Mouse (Mus musculus) lung, postnatal 36 days (tissue): ENCODE results near the gene Nsmf.
A peak's percentile ranks its signal among the peaks of the same experiment; 100 is the strongest.

ENCODE experiments used
- DNase-seq: peaks from one replicate; pipeline ENCODE4 v3.0.0; 2022; ENCODE audit warnings: mixed read lengths

Nsmf gene

GRCm38 (mm10) chr2:25054221-25055067 lies at the start of gene Nsmf:
TSS of gene Nsmf (plus strand) at chr2:25054355.
- peak; percentile 93 for DNase-seq

DNA sequence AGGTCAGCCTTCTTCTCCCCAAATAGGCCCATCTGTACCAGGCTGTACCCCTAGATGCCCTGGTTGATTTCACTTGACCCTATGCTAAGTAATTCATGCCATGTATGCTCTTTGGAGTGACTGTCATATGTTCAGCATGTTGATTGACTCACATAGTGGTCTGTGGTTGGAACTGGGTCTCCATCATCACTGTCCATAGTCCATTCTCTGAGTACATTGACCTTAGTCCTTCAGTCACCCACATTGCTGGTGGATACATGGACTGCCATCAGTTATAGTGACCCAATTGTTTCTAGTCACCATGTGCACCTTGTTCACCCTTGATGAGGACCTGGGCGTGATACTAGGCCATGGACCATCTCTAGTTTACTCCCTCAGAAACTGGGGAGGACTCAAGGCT lies 47.4 kb upstream of the Nsmf start:
- DNase-seq, result no peak

DNA sequence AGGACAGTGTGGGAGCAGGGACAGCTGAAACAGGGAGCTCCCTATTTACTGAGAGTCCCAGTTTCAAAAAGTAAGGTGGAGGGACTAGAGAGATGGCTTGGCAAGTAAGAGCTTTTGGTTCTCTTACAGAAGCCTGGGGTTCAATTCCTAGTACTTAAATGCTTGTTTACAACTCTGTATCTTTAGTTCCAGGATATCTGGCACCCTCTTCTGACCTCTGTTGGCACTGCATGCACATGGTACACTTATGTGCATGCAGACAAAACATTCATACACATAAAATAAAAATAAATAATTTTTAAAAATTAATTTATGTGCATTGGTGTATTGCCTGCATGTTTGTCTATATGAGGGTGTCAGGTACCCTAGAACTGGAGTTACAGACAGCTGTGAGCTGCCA lies 45.9 kb upstream of the Nsmf start:
- peak; percentile 17 for DNase-seq

GRCm38 (mm10) chr2:25022678-25023077 lies 31.5 kb upstream of the Nsmf start:
- no peak for DNase-seq

DNA sequence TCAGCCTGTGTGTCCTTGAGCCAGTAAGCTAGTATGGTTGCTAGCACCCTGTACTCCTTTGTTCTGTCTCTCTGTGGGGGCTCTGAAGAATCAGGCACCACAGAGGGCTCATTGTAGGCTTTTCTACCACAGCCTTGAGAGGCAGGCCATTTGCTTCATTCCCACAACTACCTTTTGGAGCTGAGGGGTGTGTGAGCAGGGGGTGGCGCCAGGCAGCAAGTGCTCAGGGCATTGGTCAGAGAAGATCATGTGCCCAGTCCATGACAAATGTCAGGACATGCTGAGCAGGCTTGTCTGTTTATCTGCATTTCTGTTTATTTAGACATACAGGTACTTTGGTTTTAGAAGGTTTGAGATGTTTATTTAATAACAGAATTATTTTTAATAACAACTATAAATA lies 29.0 kb upstream of the Nsmf start:
- DNase-seq, result no peak

DNA sequence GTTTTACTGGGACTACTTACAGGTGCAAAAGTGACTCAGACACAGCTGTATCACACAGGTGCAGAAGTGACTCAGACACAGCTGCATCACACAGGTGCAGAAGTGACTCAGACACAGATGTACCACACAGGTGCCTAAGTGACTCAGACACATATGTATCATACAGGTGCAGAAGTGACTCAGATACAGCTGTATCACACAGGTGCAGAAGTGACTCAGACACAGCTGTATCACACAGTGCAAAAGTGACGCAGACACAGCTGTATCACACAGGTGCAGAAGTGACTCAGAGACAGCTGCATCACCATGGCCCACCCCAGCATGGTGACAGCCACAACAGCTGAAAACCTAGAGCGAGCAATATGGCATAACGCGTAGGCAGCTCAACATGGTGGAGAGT lies 19.2 kb upstream of the Nsmf start:
- DNase-seq, result no peak

DNA sequence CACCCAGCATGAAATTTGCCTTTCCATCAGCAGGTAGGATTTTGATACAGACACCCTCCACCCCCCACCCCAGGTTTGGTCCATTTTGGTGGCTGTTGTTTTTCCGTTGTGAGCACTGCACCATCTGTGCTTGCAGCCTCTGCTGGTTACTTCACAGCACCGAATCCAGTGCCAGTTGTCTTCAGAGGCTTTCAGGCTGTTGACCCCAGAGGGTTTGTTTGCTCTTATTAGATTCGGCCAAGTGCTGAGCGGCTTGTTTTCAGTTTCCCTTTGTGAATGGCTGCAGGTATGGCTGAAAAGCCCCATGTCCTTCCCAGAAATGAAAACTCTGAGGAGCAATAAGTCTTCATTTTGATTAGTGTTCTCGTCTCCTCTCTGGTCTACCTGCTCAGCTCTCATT lies 14.1 kb upstream of the Nsmf start:
- DNase-seq, result no peak

- no peak for DNase-seq
These were observed 3.2 kb upstream of the Nsmf start for GRCm38 (mm10) chr2:25050921-25051320.

DNA sequence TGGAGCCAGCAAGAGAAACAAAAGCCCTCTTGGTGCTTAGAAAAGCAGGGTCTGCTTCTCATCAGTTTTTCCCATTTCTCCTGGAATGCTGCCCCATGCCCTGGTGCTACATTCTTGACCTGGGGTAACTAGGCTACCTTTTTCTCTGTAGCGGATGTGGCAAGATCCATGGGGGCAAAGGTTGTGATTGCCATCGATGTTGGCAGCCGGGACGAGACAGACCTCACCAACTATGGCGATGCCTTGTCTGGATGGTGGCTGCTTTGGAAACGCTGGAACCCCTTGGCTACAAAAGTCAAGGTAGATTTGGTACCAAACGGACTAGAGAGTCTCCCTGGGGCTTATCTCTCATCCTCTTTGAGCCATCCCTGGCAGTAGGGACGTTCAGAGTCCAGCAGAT lies 2.7 kb upstream of the Nsmf start:
- DNase-seq, result no peak

- DNase-seq, result no peak
These were observed 1.1 kb upstream of the Nsmf start for GRCm38 (mm10) chr2:25053101-25053500.

DNA sequence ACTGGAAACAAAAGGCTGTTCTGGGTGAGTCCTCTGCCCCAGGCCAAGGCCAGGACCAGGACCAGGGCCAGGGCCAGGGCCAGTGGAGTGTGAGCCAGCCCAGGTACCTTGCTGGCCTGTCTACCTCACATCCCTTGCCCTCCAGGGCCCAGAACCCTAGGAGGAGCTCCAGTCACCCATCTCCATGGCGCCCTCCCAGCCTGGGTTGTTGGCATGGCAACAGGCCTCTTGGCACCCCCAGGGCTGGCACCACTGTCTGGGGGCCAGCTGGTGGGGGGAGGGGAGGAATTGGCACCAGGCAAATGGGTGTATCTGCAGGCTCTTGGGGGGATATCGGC lies 882 bp downstream of the Nsmf start:
- DNase-seq, result no peak

GRCm38 (mm10) chr2:25055409-25056155 lies 1.4 kb downstream of the Nsmf start:
- no peak for DNase-seq

DNA sequence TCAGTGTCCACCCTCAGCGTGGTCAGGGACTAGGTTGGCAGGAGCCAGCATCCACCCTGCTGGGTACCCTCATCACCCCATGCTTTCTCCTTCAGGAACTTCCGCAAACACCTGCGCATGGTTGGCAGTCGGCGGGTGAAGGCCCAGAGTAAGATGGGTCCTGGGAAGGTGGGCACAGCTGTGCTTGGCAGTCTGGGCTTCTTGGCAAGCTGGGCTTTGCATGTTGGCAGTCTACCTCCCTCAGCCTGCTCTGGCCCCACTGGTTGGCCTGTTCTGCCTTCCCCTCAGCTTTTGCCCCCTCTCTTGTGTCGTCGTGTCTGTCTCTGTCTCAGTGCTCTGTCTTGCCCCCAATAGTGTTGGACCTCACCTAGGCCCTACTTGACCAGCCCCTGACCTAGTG lies 4.8 kb downstream of the Nsmf start:
- DNase-seq, result no peak

DNA sequence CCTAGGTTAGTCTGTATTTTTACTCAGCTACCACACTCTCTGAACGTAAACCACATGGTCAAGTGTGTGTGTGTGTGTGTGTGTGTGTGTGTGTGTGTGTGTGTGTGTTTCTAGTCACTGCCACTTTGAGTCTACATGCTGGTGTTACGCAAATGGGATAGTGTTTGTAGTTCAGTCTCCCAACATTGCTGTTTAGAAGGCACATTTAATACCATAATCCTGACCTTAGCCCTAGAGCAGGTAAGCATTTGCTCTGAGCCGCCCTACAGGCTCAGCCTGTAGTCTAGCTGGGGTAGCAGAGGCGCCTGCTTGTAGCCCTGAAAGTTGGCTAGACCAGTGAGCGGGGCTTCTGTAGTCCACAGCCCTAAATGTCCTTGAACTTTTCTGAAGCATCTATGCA lies 9.4 kb downstream of the Nsmf start:
- DNase-seq, result no peak

- no peak for DNase-seq
These were observed 10.1 kb downstream of the Nsmf start for GRCm38 (mm10) chr2:25064285-25064684.

GRCm38 (mm10) chr2:25065537-25065936 lies 11.4 kb downstream of the Nsmf start:
- no peak for DNase-seq

- no peak for DNase-seq
These were observed 12.4 kb downstream of the Nsmf start for GRCm38 (mm10) chr2:25066552-25066951.

DNA sequence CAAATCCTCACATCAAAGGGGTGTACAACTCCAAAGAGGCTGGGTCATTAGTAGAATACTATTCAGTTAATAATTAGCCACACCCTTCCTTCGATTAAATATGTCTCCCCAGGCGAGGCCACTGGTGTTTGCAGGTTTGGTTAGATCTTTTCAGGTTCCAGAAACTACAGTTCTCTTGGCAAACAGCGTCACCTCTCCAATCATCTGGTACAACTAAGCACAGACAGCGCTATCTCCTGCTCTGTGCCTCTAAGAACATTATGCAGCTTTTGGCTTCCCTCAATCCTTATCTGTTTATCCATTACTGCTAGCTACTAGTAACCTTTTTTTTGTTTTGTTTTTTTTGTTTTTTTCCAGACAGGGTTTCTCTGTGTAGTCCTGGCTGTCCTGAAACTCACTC lies 15.4 kb downstream of the Nsmf start:
- DNase-seq, result no peak

- DNase-seq, result peak; percentile 20
These were observed 18.2 kb downstream of the Nsmf start for GRCm38 (mm10) chr2:25072398-25072797.

DNA sequence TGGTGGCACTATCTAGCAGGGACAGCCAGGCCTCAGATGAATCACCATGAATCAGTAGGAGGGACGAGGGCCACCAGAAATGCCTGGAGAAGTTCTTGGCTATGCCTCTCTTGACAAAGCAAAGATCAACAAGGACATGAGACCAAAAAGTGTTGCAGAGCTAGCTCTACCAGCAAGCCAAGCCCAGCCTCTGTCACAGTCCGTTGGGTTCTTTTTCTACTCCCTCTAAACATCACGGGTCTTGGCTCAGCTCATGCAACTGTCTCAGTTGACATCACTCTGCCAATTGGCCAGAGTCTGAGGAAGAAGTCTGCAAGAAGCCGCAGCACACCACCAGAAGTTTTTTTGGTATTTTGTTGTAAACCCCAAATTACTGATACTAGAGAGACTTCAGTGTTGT lies 21.4 kb downstream of the Nsmf start:
- DNase-seq, result no peak

GRCm38 (mm10) chr2:25078967-25079366 lies 24.8 kb downstream of the Nsmf start:
- DNase-seq, result peak; percentile 26

DNA sequence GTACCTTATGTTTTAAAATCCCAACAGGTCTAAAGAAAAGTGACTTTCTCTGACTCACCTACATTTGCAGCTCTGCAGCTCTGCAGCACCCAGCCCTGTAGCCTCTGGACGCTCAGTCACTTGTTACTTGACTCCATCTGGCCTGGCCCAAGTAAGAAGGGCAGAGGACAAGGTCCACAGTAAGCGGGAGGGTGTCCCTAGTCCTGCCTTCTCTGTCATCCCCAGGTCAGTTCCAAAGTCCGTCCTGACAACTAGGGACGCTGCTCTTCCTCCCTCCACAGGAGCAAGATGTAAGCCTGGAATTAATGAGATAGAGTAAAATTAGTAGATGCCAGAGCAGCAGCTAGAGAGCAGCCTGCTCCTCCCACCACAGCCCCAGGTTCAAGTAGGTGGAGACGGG lies 25.9 kb downstream of the Nsmf start, which contains the start of gene Entpd8:
Gene Entpd8 (plus strand): TSS at position 229 of the 400 bp plus-strand sequence.
- DNase-seq, result no peak

- no peak for DNase-seq
These were observed 29.5 kb downstream of the Nsmf start for GRCm38 (mm10) chr2:25083697-25084096.

- DNase-seq, result no peak
These were observed 31.4 kb downstream of the Nsmf start for GRCm38 (mm10) chr2:25085571-25085970.
